Mouse (Mus musculus) spleen, postnatal 36 days (tissue): ENCODE data around the gene Hhipl1.

ENCODE experiments used
- DNase-seq, 2 experiments: peaks; one replicate each; pipeline ENCODE4 v3.0.0; 2022; ENCODE audit warnings: low spot score in 2 of 2, mixed read lengths in 1 of 2

Hhipl1 gene

DNA sequence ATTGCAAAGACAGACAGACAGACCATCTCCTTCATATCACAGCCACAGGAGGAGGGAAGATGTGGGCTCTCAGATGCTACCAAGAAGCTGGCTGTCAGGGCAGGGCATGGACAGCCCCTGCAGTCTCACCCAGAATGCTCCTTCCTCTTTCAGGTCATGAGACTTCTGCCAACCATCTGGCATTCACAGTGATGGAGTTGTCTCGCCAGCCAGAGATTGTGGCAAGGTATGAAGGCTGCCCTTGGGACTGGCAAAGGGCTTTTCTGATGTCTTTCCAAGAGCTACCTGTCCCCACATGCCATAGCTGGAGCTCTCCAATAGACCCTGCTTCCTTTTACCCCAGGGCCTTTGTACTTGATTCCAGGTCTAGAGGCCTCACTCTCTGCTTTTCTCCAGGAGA lies 49.2 kb downstream of the Hhipl1 start:
- DNase-seq, result no peak

DNA sequence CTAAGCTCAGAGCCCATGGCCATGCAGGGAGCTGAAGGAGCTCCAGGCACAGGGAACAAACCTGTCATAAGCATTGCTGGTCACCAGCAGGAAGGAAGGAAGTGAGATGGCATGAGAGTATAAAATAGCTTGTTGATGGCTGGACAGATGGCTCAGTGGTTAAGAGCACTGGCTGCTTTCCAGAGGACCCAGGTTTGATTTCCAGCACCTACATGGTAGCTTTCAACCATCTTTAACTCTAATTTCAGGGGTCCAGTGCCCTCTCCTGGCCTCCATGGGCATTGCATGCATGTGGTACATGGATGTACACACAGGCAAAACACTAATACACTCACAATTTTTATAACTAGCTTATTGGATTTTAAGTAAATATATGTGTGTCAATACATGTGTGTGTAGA lies 49.9 kb downstream of the Hhipl1 start:
- DNase-seq, result no peak

DNA sequence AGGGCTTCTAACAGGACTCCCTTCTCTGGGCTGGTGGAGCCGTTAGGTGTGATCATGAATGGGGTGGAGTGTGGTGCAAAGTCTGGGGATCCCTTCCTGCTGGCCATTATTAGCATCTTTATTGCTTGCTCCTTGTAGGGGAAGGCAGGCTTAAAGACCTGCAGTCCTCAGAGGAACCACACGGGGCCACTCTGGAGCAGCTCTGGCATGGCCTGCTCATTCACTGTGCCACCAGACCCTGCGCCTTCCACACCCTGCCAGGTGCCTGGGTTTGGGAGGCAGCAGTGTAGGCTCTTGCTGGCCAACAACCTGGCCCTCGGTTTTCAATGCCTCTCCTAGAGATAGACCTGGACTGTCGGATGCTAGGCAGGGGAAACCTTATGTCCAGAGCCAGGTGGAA lies 57.7 kb downstream of the Hhipl1 start:
- DNase-seq, result no peak

GRCm38 (mm10) chr12:108365340-108365739 lies 59.3 kb downstream of the Hhipl1 start:
- DNase-seq, result no peak

DNA sequence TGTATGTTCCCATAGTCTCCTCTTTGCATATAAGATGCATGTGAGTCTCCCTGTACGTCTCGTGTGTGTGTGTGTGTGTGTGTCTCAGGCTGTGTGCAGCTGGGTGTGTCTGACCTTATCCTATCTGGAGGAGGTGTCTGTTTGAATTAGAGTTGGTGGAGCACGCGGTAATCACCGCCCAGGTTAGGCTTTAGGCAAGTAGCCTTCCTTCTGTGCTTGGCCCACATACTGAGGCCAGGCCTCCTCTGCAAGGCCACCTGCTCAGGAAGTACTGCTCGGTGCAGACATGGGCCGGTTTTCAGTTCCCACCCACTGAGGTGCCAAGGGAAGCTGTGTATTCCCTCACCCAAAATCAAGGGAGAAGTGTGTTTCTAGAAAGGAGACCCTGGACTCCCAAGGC lies 59.8 kb downstream of the Hhipl1 start:
- no peak for DNase-seq

- no peak for DNase-seq
These were observed 61.8 kb downstream of the Hhipl1 start for GRCm38 (mm10) chr12:108367909-108368308.

GRCm38 (mm10) chr12:108368921-108369320 lies 62.9 kb downstream of the Hhipl1 start:
- DNase-seq, result no peak

GRCm38 (mm10) chr12:108370596-108371428 lies 64.7 kb downstream of the Hhipl1 start, which contains the start of gene Eml1:
Gene Eml1, plus strand, starts transcription at chr12:108370957.
- DNase-seq, result no peak

DNA sequence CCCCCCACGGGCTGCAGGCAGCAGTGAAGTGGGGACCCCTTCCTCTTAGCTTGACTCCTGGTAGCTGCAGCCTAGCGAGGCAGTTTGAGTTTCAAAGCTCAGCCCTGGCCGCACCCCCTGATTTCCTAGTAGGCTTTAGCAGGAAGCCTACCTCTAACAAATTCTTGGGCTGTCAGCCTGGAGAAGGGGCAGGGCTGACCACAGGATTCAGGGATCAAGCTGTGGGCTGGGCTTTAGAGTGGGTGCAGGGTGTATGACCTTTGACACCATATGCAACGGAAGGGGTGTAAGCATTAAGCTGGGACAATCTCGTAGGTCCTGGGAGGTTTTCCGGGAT lies 65.3 kb downstream of the Hhipl1 start:
- DNase-seq, result no peak

GRCm38 (mm10) chr12:108372241-108372640 lies 66.2 kb downstream of the Hhipl1 start:
- DNase-seq, result no peak

DNA sequence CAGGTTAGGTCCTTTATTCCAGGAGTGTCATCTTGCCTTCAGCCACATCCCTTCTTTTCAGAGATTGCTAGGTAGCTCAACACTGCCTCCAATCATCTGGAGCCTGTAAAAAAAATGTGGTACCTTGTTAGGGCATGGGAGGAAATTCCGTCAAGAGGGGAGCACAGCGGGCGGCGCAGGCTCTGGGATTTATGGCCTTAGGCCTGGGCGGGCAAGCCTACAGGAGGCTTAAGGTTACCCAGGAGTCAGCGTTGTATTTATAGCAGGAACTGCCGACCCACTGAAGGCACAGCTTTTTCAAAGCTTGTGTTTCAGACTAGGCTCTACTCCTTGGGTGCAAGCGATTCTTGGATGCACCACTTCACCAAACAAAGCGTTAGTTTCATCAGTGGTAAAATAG lies 67.5 kb downstream of the Hhipl1 start:
- no peak for DNase-seq

- DNase-seq, result no peak
These were observed 68.6 kb downstream of the Hhipl1 start for GRCm38 (mm10) chr12:108374689-108375088.

- no peak for DNase-seq
These were observed 72.5 kb downstream of the Hhipl1 start for GRCm38 (mm10) chr12:108378379-108379133.
